Mouse (Mus musculus) small intestine, adult 2 months (tissue): ENCODE results near the gene Unc79.

Source experiments
- CTCF ChIP-seq: fragments of 200-500 bp; IDR thresholded peaks from 2 replicates; pipeline ENCODE4 v1.5.1; 2012; ENCODE audit warnings: low read depth, mild to moderate bottlenecking, control low read depth, inconsistent platforms, low read length, moderate library complexity, mixed read lengths; ENCODE audit not compliant: insufficient replicate concordance, insufficient read length; ENCODE audit errors: extremely low read depth
- POLR2A ChIP-seq: fragments of 200-500 bp; IDR thresholded peaks from 2 replicates; pipeline ENCODE4 v1.6.1; 2012; ENCODE audit warnings: low read depth, mild to moderate bottlenecking, control low read depth, inconsistent platforms, low read length, moderate library complexity

- TF ChIP-seq CTCF (no peak), POLR2A (no peak)
Measured at GRCm38 (mm10) chr12:103073953-103074352, 125.3 kb downstream of the Unc79 start.
